Mouse (Mus musculus) adrenal gland, postnatal 14 days (tissue): ENCODE results near the gene Gm28051. TPM values are rescaled to one million over a fixed set of nuclear protein-coding genes. Genes with fewer than 3 reads are reported as not detected.

Experiments used
- DNase-seq: peaks from one replicate; pipeline ENCODE4 v3.0.0; 2021; ENCODE audit warnings: mixed read lengths
- long read RNA-seq, 2 experiments: library from polyadenylated mRNA; stranded (forward); transcript quantifications; one replicate each; pipeline ENCODE4 v2.0.0; 2021
- total RNA-seq: library from RNA; stranded (reverse); gene quantifications from 2 replicates; pipeline ENCODE4 v1.2.3, GENCODE M21; 2021

The Gm28051 gene
- not detected in 2 replicates for total RNA-seq
- long read RNA-seq, experiment 1, result 0 reads
- long read RNA-seq, experiment 2, result 0 reads

DNA sequence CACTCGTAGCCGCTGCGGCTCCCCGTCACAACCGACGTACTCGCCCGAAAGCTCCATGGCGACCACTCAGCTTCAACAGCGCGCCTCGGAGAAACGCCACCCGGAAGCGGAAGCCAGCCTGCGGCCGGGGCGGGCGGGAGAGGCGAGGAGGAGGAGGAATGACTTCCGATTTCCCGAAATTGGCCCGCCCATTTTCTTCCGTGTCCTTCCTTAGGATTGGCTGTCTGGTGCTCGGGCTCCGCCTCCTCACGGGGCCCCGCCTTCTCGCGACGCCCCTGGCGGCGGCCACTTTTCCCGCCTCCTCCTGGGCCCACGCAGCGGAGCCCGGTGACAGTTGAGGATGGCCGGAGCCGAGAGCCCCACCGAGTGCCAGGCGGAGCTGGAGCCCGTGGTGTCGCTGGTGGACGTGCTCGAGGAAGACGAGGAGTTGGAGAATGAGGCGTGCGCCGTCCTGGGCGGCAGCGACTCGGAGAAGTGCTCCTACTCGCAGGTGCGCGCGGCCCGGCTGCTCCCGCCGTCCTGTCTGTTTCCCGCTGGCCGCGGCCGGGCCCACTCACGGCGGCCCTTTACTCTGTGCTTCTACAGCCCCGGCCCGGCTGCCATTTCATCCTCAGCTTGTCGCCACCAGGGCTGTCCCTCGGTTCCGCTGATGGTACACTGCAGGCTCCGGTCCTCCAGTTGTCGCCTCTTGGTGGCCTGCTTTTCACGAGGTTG is at the start of gene Gm28051, which contains the start of the genes Gon7 and Ubr7:
Gm28051 (minus strand) TSS at position 77 of the 714 bp plus-strand sequence.
Gon7 (minus strand) TSS at position 115 of the 714 bp plus-strand sequence.
Ubr7 (plus strand) TSS at position 279 of the 714 bp plus-strand sequence.
- DNase-seq, result peak; percentile 98

GRCm38 (mm10) chr12:102799528-102799927 is 42.0 kb upstream of the Gm28051 start:
- no peak for DNase-seq

GRCm38 (mm10) chr12:102787927-102788326 is 30.4 kb upstream of the Gm28051 start:
- no peak for DNase-seq

- no peak for DNase-seq
These were observed 28.0 kb upstream of the Gm28051 start for GRCm38 (mm10) chr12:102785593-102785985.

GRCm38 (mm10) chr12:102784899-102785592 is 27.5 kb upstream of the Gm28051 start:
- no peak for DNase-seq

DNA sequence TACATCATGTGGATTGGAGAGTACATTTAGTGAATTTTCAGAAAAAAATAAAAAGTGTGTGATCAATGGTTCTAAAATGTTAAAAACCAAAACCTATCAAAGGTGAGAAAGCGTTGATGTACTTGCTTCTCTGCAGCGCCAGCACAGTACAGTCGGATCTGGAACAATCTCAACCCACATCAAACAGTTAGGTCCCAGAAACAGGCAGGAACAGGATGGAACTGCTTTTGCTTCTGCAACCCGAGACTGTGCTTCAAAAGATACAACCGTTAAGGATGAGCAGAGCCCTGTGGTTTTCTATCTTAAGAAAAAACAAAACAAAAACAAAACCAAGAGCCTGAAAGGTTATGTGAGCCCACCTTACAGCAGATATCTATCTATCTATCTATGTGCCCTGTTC is 25.3 kb upstream of the Gm28051 start:
- DNase-seq, result no peak

DNA sequence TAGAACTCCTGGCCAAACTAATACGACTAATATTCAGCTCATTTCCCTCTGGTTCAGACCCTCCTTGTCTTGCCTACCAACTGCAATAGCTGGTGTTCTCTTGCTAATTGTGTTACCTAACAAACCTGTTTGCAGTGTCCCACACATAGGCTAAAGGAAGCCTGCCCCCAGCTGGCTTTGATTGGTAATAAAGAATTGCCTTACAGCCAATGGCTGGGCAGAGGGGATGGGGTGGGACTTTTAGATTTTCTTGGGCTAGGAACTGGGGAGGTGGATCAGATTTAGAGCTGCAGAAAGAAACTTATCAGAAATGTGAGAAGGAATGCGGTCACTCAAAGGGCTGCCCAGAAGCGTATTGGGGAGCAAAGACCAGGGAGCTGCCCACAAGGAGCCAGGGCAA is 21.9 kb upstream of the Gm28051 start:
- peak; percentile 31 for DNase-seq

- no peak for DNase-seq
These were observed 20.6 kb upstream of the Gm28051 start for GRCm38 (mm10) chr12:102778151-102778550.

GRCm38 (mm10) chr12:102776035-102776434 is 18.5 kb upstream of the Gm28051 start:
- no peak for DNase-seq

DNA sequence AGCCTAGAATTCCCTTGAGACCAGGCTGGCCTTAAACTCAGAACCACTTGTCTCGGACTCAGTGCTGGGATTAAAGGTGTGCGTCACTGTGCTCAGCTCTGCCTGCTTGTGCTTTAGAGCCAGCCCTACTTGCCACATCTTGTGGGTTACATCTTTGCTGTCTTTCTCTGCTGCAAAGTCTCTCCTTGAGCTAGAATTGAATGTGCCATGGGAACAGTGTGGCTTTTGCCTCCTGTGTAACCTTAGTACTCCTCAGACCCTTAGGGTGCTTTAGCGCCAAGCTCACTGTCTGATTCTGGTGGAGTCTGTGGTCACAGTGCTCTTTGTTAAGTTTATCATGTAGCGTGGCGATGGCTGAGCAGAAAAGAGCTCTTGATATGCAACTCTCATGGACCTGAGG is 15.1 kb upstream of the Gm28051 start:
- no peak for DNase-seq

- DNase-seq, result no peak
These were observed 14.0 kb upstream of the Gm28051 start for GRCm38 (mm10) chr12:102771601-102772000.

DNA sequence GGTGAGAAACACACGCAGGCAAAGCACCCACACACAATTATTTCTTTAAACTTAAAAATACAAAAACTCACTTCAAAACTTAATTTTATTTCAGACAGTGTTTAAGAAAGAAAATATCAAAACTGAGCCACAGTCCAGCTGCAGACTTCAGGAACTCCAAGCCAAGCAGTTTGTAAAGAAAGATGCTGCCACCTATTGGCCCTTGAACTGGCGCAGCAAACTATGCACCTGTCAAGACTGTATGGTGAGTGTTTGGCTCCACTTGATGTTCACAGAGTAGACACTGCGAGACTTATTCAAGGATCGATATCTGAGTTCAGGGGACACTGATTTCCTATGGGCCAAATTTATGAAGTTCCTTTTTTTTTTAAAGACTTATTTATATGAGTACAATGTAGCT is 11.4 kb upstream of the Gm28051 start:
- DNase-seq, result no peak

GRCm38 (mm10) chr12:102763696-102764095 is 6.1 kb upstream of the Gm28051 start:
- peak; percentile 59 for DNase-seq

- DNase-seq, result no peak
These were observed 4.1 kb upstream of the Gm28051 start for GRCm38 (mm10) chr12:102761668-102762067.

GRCm38 (mm10) chr12:102758936-102759335 is 1.4 kb upstream of the Gm28051 start:
- peak; percentile 51 for DNase-seq

DNA sequence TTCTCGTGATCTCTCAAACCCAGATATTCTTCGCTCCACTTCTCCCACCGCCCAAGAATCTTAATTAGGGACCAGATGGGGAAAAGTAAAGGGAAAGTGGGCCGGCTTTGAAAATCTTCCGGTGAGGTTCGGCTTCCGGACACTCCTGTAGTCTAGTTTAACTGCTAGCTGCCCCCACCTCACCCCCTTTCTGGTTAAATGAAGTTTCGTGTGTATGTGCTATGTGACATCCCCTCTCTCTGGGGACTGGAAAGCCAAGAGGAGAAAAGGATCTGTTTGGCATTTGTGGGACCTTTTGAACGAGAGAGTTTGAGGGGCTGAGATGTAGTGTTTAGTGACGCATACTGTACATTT is 815 bp upstream of the Gm28051 start, which contains the start of gene Gm20604:
Gm20604 (minus strand) TSS at position 270 of the 354 bp plus-strand sequence.
- no peak for DNase-seq

- DNase-seq, result peak; percentile 93
These were observed 393 bp downstream of the Gm28051 start for GRCm38 (mm10) chr12:102757055-102757688.

GRCm38 (mm10) chr12:102756304-102756703 is 1.3 kb downstream of the Gm28051 start:
- DNase-seq, result peak; percentile 56

DNA sequence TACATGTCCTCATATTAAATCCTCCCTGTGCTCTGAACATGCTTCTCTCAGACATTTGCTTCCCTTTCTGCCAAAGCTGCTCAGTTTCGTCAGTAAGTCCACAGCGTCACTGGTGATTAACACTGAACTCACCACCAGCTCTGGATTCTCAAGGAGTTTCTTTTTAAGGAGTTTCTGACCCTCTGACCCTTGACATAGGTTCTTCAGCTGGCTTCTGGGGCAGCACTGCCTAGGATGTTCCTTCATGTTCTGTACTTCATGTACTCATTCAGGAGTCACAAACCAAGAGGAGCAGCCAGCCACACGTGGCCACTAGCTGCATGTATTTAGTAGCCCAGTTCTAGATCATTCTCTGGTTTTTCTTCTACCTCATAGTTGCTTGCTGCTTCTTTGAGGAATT is 9.3 kb downstream of the Gm28051 start:
- DNase-seq, result no peak

- DNase-seq, result no peak
These were observed 12.7 kb downstream of the Gm28051 start for GRCm38 (mm10) chr12:102744839-102745238.

DNA sequence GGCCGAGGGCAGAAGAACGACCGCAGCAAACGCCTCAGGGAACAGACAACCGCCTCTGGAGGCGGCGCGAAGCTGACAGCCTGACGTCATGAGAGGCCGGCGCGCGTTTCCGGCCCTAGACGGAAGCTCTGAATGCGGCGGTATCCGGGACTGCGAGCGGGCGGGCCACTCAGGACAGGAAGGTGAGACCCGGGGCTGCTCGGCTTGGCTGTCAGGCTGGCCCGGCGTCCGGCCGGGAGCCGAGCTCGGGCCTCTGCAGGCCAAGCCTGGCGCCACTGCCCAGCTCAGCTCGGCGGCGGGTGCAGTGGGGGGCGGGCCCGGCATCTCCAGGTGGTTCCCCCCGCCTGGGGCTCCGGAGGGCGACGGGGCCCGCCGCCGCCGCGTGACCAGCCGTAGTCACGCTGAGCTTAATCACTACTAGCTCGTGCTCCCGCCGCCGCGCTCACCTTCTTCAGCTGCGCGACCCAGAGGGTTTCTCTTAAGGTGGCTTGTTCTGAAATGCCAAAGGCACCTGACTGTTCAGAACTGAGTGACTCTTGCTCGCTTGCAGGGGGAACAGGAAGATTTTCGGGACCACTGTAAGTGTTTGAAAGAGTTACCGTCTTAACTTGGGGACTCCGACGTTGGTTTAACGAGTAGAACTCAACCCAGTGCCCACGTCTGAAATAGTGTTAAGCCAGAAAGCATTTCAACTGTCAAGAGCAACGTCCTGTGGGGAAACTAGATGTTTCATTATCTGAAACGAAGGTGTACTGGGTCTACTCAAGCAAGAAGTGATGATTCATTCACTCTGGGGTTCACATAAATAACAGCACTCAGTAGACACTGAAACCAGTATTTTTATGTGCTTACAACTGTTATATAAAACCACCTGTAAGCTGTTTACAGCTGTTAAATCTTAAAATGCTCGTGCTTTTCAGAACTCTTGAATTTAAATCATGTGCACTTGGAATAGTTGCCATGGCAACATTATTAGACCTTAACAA is 13.7 kb downstream of the Gm28051 start, which contains the start of the genes Moap1 and Tmem251:
Moap1 (minus strand) TSS at position 73 of the 986 bp plus-strand sequence.
Tmem251 (plus strand) TSS at position 174 of the 986 bp plus-strand sequence.
- peak; percentile 95 for DNase-seq
